Mouse (Mus musculus) forebrain, embryonic 12.5 days (tissue): ENCODE data around the gene 4930442H23Rik. TPM values are rescaled to one million over a fixed set of nuclear protein-coding genes. Genes with fewer than 3 reads are reported as not detected.
A peak's percentile ranks its signal among the peaks of the same experiment; 100 is the strongest.

Source experiments
- ATAC-seq: fragments of 200-750 bp; cut with Nextera tagmentation; 2 replicates; pipeline ENCODE4 v1.8.0; 2017; ENCODE audit warnings: moderate TSS enrichment; ENCODE audit not compliant: low FRiP score
- H3K27ac ChIP-seq: fragments of 300-500 bp; sonication (generic); 2 replicates; pipeline ENCODE4 v1.5.1; 2016; ENCODE audit warnings: mild to moderate bottlenecking
- H3K27me3 ChIP-seq: fragments of 300-500 bp; sonication (generic); 2 replicates; pipeline ENCODE4 v1.6.1; 2016; ENCODE audit warnings: mild to moderate bottlenecking
- H3K36me3 ChIP-seq: fragments of 300-500 bp; sonication (generic); replicated peaks from 2 replicates; pipeline ENCODE4 v1.6.1; 2016; ENCODE audit warnings: mild to moderate bottlenecking
- H3K4me1 ChIP-seq: fragments of 300-500 bp; sonication (generic); 2 replicates; pipeline ENCODE4 v1.6.1; 2016
- H3K4me2 ChIP-seq: fragments of 300-500 bp; sonication (generic); 2 replicates; pipeline ENCODE4 v1.6.1; 2016; ENCODE audit warnings: mild to moderate bottlenecking, moderate library complexity
- H3K4me3 ChIP-seq: fragments of 300-500 bp; sonication (generic); replicated peaks from 2 replicates; pipeline ENCODE4 v1.5.1; 2016; ENCODE audit warnings: mild to moderate bottlenecking
- H3K9ac ChIP-seq: fragments of 300-500 bp; sonication (generic); 2 replicates; pipeline ENCODE4 v1.6.1; 2016; ENCODE audit warnings: mild to moderate bottlenecking
- H3K9me3 ChIP-seq: fragments of 300-500 bp; sonication (generic); 2 replicates; pipeline ENCODE4 v1.6.1; 2016
- WGBS: fragments of 180-500 bp; shearing (Covaris S2); methylation state at CpG from one replicate; pipeline ENCODE4 v1.1.7; 2016; 5-methylcytosine and 5-hydroxymethylcytosine counted together
- polyA plus RNA-seq: library from polyadenylated mRNA; unstranded; fragments of >200 nt; fragmentation: Nextera tagmentation; extraction: Ambion mirVana; gene quantifications from 2 replicates; pipeline ENCODE4 v1.2.1, GENCODE M21; 2016

The 4930442H23Rik gene
- polyA plus RNA-seq, 1 experiment from 2014 or later = not detected

DNA sequence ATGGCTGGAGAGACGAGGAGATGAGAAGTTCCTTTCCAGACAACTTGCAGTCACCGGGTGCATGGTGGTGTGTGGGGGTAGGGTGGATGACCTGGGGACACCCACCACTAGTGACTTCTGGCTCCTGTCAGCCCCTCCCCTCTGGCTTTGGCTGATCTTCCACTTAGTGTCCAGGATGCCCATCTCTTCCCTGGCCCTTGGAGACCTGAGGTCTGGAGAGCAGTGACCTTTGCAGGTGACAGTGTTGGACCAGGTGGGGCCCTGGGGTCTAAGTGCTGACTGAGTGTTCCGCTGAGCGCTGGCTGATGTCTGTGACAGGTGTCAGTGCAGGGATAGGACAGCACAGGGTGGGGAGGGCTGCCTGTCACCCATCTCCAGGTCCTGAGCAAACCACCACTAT lies 11.7 kb upstream of the 4930442H23Rik start:
- H3K36me3 ChIP-seq = peaks cover 7% of the 10 kb centered on the region

GRCm38 (mm10) chr10:81193991-81194774 lies 10.5 kb upstream of the 4930442H23Rik start:
- H3K27me3 ChIP-seq = peaks cover 55% of the 10 kb centered on the region
- peaks cover 24% of the 10 kb centered on the region for H3K4me1 ChIP-seq
- no peak overlapping the region for H3K27ac ChIP-seq
- no peak for ATAC-seq
- H3K4me3 ChIP-seq = no peak overlapping the region; the same call in 1 of the 2 replicates
- H3K4me2 ChIP-seq = no peak overlapping the region
- H3K36me3 ChIP-seq = peaks cover 14% of the 10 kb centered on the region
- H3K9ac ChIP-seq = 0 out of 2 replicates have a peak overlapping the region, but pooled peaks have one; percentile 17
- no peaks in the 10 kb centered on the region for H3K9me3 ChIP-seq
- WGBS = 17% methylated on average over 37 of the region's 37 CpGs

More for the DNA sequence above, 11.7 kb upstream of the 4930442H23Rik start:
- Histone ChIP-seq H3K9ac (no peak overlapping the region), H3K4me1 (peaks cover 24% of the 10 kb centered on the region), H3K9me3 (no peaks in the 10 kb centered on the region), H3K27me3 (peaks cover 64% of the 10 kb centered on the region), H3K4me3 (no peak overlapping the region), H3K4me2 (no peak overlapping the region), H3K27ac (no peak overlapping the region)
- WGBS = 80% methylated on average over 4 of the region's 4 CpGs
- ATAC-seq = no peak

GRCm38 (mm10) chr10:81192968-81193501 lies 9.4 kb upstream of the 4930442H23Rik start:
- WGBS = 4% methylated on average over 19 of the region's 19 CpGs
- ATAC-seq = peak; percentile 31
- Histone ChIP-seq H3K27ac (peak overlapping the region; percentile 93), H3K9ac (peak overlapping the region; percentile 77), H3K4me2 (peak overlapping the region; percentile 96), H3K9me3 (no peaks in the 10 kb centered on the region), H3K27me3 (peaks cover 51% of the 10 kb centered on the region), H3K4me3 (peak overlapping the region; percentile 60), H3K4me1 (peaks cover 24% of the 10 kb centered on the region), H3K36me3 (peaks cover 14% of the 10 kb centered on the region)

DNA sequence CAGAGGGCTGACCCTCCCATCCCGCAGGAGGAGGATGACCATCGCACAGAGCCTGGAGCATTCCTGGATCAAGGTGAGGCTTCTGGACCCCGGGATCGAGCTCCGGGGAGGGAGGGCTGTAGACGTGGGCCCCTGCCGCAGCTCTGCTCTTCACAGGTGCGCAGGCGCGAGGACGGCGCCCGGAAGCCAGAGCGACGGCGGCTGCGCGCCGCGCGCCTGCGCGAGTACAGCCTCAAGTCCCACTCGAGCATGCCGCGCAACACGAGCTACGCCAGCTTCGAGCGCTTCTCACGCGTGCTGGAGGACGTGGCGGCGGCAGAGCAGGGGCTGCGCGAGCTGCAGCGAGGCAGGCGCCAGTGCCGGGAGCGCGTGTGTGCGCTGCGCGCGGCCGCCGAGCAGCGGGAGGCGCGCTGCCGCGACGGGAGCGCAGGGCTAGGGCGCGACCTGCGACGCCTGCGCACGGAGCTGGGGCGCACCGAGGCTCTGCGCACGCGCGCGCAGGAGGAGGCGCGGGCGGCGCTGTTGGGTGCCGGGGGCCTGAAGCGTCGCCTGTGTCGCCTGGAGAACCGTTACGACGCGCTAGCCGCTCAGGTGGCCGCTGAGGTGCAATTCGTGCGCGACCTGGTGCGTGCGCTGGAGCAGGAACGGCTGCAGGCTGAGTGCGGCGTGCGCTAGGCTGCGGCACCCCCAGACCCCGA lies 8.8 kb upstream of the 4930442H23Rik start:
- Histone ChIP-seq H3K4me3 (peak overlapping the region; percentile 60), H3K9me3 (no peaks in the 10 kb centered on the region), H3K4me2 (peak overlapping the region; percentile 96), H3K4me1 (peaks cover 24% of the 10 kb centered on the region), H3K9ac (peak overlapping the region; percentile 77), H3K27me3 (peaks cover 48% of the 10 kb centered on the region), H3K27ac (peak overlapping the region; percentile 93), H3K36me3 (peaks cover 16% of the 10 kb centered on the region)
- WGBS = under 1% methylated on average over 88 of the region's 93 CpGs
- ATAC-seq = peak; percentile 88

GRCm38 (mm10) chr10:81191342-81191982 lies 7.8 kb upstream of the 4930442H23Rik start:
- Histone ChIP-seq H3K9ac (no peak overlapping the region), H3K4me3 (no peak overlapping the region), H3K36me3 (peaks cover 26% of the 10 kb centered on the region), H3K4me2 (peak overlapping the region; percentile 96; the same call in 1 of the 2 replicates), H3K9me3 (no peaks in the 10 kb centered on the region), H3K27ac (no peak overlapping the region), H3K4me1 (peaks cover 24% of the 10 kb centered on the region), H3K27me3 (peaks cover 38% of the 10 kb centered on the region)
- 89% methylated on average over 18 of the region's 18 CpGs for WGBS
- no peak for ATAC-seq

DNA sequence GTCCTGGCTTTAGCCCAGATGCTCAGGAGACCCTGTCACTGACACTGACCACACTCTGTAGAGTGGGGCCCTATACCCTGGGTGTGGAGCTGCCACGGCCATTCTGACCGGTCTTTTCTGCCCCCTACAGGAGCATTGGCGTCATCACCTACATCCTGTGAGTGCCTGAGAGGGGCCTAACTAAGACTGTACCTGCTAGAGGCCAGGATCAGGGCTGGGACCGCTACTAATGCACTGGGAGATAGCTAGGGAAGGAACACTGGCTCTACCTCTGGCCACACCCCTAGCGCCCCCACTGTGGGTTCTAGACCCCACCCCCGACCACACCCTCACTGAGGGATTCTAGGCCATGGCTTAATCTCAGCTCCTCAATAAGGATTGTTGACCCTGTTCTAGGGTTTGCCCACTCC lies 7.3 kb upstream of the 4930442H23Rik start:
- peaks cover 24% of the 10 kb centered on the region for H3K4me1 ChIP-seq
- H3K9ac ChIP-seq = no peak overlapping the region
- ATAC-seq = no peak
- H3K36me3 ChIP-seq = peaks cover 27% of the 10 kb centered on the region
- no peaks in the 10 kb centered on the region for H3K9me3 ChIP-seq
- H3K27me3 ChIP-seq = peaks cover 33% of the 10 kb centered on the region
- 78% methylated on average over 6 of the region's 6 CpGs for WGBS
- H3K4me2 ChIP-seq = no peak overlapping the region
- no peak overlapping the region for H3K27ac ChIP-seq
- H3K4me3 ChIP-seq = no peak overlapping the region

- ATAC-seq = no peak
- H3K9ac ChIP-seq = no peak overlapping the region
- peaks cover 24% of the 10 kb centered on the region for H3K4me1 ChIP-seq
- H3K4me3 ChIP-seq = no peak overlapping the region
- peaks cover 30% of the 10 kb centered on the region for H3K36me3 ChIP-seq
- 70% methylated on average over 31 of the region's 31 CpGs for WGBS
- peaks cover 27% of the 10 kb centered on the region for H3K27me3 ChIP-seq
- H3K27ac ChIP-seq = no peak overlapping the region
- H3K9me3 ChIP-seq = no peaks in the 10 kb centered on the region
- H3K4me2 ChIP-seq = no peak overlapping the region
Observed at GRCm38 (mm10) chr10:81190236-81190911, 6.7 kb upstream of the 4930442H23Rik start.

DNA sequence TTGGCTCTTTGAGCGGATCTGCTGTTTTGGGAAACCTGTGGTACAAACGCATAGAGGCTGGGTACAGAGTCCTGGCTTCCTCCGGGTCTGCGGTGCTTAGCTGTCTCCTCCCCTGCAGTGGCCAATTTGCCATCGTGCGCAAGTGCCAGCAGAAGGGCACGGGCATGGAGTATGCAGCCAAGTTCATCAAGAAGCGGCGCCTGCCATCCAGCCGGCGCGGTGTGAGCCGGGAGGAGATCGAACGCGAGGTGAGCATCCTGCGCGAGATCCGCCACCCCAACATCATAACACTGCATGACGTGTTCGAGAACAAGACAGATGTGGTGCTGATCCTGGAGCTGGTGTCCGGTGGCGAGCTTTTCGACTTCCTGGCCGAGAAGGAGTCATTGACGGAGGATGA lies 6.2 kb upstream of the 4930442H23Rik start:
- Histone ChIP-seq H3K9me3 (no peaks in the 10 kb centered on the region), H3K9ac (no peak overlapping the region), H3K4me2 (no peak overlapping the region), H3K4me3 (no peak overlapping the region), H3K27me3 (peaks cover 22% of the 10 kb centered on the region), H3K4me1 (peaks cover 24% of the 10 kb centered on the region), H3K27ac (no peak overlapping the region), H3K36me3 (peaks cover 36% of the 10 kb centered on the region)
- no peak for ATAC-seq
- 80% methylated on average over 26 of the region's 26 CpGs for WGBS

DNA sequence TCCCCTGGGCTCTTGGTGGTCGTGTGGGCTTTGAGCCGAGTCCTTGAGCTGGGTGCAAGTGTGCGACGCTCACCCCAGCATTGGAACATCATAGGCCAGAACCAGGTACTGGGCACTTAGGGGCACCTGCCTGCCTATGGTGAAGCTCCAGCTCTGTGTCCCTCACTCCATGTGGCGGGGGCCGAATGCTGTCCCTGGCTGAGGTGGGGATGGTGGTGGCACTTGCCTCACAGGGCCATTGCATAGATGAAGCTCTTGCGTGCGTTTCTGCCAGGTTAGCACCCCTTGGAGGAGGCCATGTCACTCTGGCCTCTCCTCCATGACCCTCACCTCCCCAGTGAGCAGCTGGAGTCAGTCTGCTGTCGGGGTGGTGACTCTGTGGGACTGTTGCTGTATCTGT lies 3.5 kb upstream of the 4930442H23Rik start:
- ATAC-seq = no peak
- H3K4me1 ChIP-seq = peaks cover 19% of the 10 kb centered on the region
- no peak overlapping the region for H3K4me2 ChIP-seq
- peaks cover 47% of the 10 kb centered on the region for H3K36me3 ChIP-seq
- 96% methylated on average over 9 of the region's 9 CpGs for WGBS
- H3K4me3 ChIP-seq = no peak overlapping the region
- H3K9ac ChIP-seq = no peak overlapping the region
- no peak overlapping the region for H3K27ac ChIP-seq
- H3K27me3 ChIP-seq = no peaks in the 10 kb centered on the region
- H3K9me3 ChIP-seq = no peaks in the 10 kb centered on the region

GRCm38 (mm10) chr10:81184765-81185164 lies 1.1 kb upstream of the 4930442H23Rik start:
- Histone ChIP-seq H3K4me1 (peaks cover 20% of the 10 kb centered on the region), H3K27ac (no peak overlapping the region; the same call in 1 of the 2 replicates), H3K9me3 (no peaks in the 10 kb centered on the region), H3K36me3 (peaks cover 59% of the 10 kb centered on the region), H3K27me3 (no peaks in the 10 kb centered on the region), H3K4me3 (no peak overlapping the region), H3K9ac (no peak overlapping the region), H3K4me2 (no peak overlapping the region)
- no peak for ATAC-seq
- 71% methylated on average over 4 of the region's 4 CpGs for WGBS

DNA sequence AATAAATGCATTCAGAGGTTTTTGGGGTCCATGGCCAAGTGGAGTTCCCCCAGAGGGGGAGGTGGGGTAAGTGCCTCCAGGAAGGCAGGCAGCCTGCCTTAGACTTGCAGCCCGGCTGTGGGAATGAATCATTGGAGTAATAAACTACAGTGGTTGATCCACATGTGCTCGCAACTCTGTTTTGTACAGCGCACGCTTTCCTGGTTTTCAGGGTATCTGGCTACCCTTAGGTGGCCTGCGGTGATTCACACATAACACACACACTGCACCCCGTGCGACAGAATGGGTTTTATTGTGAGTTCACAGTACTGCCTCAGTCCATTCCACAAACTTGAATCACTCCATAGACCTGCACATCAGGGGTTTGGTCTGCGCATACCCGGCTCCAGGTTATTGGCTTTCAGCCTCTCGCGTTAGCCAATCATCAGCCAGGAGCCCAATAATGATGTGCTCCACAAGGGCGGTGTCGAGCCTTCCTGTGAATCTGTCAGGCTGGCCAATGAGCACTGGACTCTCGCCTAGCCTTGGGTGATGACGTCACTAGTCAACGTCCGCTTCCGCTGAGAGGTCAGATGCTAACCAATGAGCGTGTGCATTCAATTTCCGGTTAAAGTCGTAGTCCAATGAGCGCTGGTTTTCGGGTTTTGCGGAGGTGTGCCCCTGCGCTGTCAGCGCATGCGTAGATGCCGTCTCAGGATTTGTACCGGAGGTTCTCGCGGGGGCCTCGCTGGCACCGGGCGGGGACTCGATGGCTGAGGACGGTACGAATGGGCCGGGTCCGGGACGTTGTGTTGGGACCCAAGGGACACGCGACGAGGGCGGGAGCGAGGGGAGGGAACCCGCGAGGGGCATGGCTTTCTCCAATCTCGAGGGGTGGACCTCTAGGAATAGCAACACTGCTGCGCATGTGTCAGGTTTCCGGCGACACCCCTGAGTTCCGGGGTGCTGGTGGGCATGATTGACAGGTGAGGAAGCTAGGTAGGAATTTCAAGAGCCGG lies 1.0 kb downstream of the 4930442H23Rik start, which contains the start of gene Dapk3:
Gene Dapk3 (plus strand): TSS at position 670 of the 998 bp plus-strand sequence.
- ATAC-seq = peak; percentile 95
- peaks cover 38% of the 10 kb centered on the region for H3K4me1 ChIP-seq

More for the DNA sequence above, 1.0 kb downstream of the 4930442H23Rik start, which contains the start of gene Dapk3:
- WGBS = 4% methylated on average over 53 of the region's 53 CpGs
- H3K4me3 ChIP-seq = peak within 1 kb of the TSS; percentile 63
- peak within 1 kb of the TSS; percentile 84 for H3K27ac ChIP-seq
- no peaks in the 10 kb centered on the region for H3K9me3 ChIP-seq
- no peaks in the 10 kb centered on the region for H3K27me3 ChIP-seq
- H3K4me2 ChIP-seq = peak within 1 kb of the TSS; percentile 71
- peaks cover 78% of the 10 kb centered on the region for H3K36me3 ChIP-seq
- H3K9ac ChIP-seq = peak within 1 kb of the TSS; percentile 63
